Mouse (Mus musculus) E14TG2a.4 (cell line): ENCODE results near the gene Tectb.
"Not testable (repeated sequence)": the region's sequence is repeated elsewhere in the genome, so short reads cannot be mapped to it uniquely, and the experiment has no call there.

Experiments used
- H3K27me3 ChIP-seq: 2 replicates; pipeline ENCODE4 v1.6.1; 2014; ENCODE audit warnings: low read length, control low read depth; ENCODE audit not compliant: insufficient read depth
- H3K36me3 ChIP-seq: 2 replicates; pipeline ENCODE4 v1.6.1; 2014; ENCODE audit warnings: low read length, control low read depth; ENCODE audit not compliant: insufficient read depth
- H3K4me1 ChIP-seq: replicated peaks from 2 replicates; pipeline ENCODE4 v1.6.1; 2014; ENCODE audit warnings: low read depth, low read length, control low read depth
- H3K4me3 ChIP-seq: replicated peaks from 2 replicates; pipeline ENCODE4 v1.5.1; 2014; ENCODE audit warnings: mild to moderate bottlenecking, low read length
- H3K9me3 ChIP-seq: 2 replicates; pipeline ENCODE4 v1.6.1; 2014; ENCODE audit warnings: low read length, control low read depth
- CTCF ChIP-seq: conservative IDR thresholded peaks from 2 replicates; pipeline ENCODE4 v1.5.1; 2014; ENCODE audit warnings: low read length
- NANOG ChIP-seq: IDR thresholded peaks from 2 replicates; pipeline ENCODE4 v1.6.1; 2014; ENCODE audit warnings: borderline replicate concordance, low read length, mixed read lengths
- POU5F1 ChIP-seq: IDR thresholded peaks from 2 replicates; pipeline ENCODE4 v1.6.1; 2014; ENCODE audit warnings: low read length, borderline replicate concordance

Tectb gene

DNA sequence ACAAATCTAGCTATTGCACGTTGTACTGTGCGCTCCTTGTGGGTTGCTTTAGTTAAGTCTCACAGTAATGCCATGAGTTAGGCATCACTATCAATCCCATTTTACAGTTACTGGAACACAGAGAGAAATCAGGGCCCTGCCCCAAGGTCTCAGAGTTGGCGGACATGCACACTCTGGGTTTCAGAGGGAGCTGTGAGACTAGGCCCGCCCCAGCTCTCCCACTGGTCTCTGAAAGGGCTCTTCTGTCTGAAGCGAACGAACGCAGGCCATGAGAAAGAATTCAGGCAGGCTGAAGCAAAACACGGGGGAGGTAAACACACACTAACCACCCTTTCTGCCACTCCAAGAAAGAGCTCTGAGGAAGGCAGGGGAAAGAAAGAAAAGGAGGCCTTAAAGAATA lies 21.9 kb upstream of the Tectb start:
- Histone ChIP-seq H3K4me3 (no peak overlapping the region), H3K36me3 (no peaks in the 10 kb centered on the region), H3K4me1 (0 out of 2 replicates have a peak, but pooled peaks cover 8% of the 10 kb centered on the region), H3K9me3 (no peaks in the 10 kb centered on the region), H3K27me3 (no peaks in the 10 kb centered on the region)
- TF ChIP-seq NANOG (no peak), CTCF (no peak), POU5F1 (no peak)

DNA sequence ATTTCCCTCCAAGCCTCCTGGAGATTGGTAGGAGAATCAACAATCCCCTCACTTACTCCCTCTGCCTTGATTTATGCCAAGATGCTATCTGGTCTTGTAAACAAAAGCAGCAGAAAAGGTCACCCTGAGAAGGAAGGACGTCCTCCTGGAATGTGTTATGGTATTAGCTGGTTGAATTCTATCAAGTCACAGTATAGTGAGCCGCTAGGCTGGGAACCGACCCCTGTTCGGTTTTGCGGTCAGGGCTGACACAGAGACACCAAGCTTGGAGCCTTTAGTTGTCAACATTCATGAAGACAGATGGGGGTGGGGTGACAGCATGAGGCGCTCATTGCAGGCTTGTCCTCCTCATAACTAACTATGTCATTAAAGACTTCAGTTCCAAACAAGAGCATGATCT lies 20.7 kb upstream of the Tectb start:
- TF ChIP-seq CTCF (no peak), POU5F1 (no peak), NANOG (no peak)
- H3K4me1 ChIP-seq: 0 out of 2 replicates have a peak, but pooled peaks cover 8% of the 10 kb centered on the region
- no peak overlapping the region for H3K4me3 ChIP-seq
- H3K9me3 ChIP-seq: no peaks in the 10 kb centered on the region
- H3K27me3 ChIP-seq: no peaks in the 10 kb centered on the region
- H3K36me3 ChIP-seq: no peaks in the 10 kb centered on the region

- TF ChIP-seq POU5F1 (no peak), NANOG (no peak), CTCF (no peak)
- Histone ChIP-seq H3K4me3 (no peak overlapping the region), H3K27me3 (no peaks in the 10 kb centered on the region), H3K4me1 (0 out of 2 replicates have a peak, but pooled peaks cover 8% of the 10 kb centered on the region), H3K9me3 (no peaks in the 10 kb centered on the region), H3K36me3 (no peaks in the 10 kb centered on the region)
These were observed 18.3 kb upstream of the Tectb start for GRCm38 (mm10) chr19:55162271-55162670.

- Histone ChIP-seq H3K4me1 (0 out of 2 replicates have a peak, but pooled peaks cover 8% of the 10 kb centered on the region), H3K9me3 (no peaks in the 10 kb centered on the region), H3K27me3 (no peaks in the 10 kb centered on the region), H3K4me3 (no peak overlapping the region), H3K36me3 (no peaks in the 10 kb centered on the region)
- TF ChIP-seq POU5F1 (no peak), CTCF (no peak), NANOG (no peak)
These were observed 16.4 kb upstream of the Tectb start for GRCm38 (mm10) chr19:55164162-55164561.

GRCm38 (mm10) chr19:55165183-55165865 lies 15.2 kb upstream of the Tectb start:
- H3K4me1 ChIP-seq: 0 out of 2 replicates have a peak, but pooled peaks cover 8% of the 10 kb centered on the region
- peaks cover 9% of the 10 kb centered on the region for H3K9me3 ChIP-seq
- TF ChIP-seq POU5F1: no peak
- no peak for TF ChIP-seq NANOG
- TF ChIP-seq CTCF: no peak
- no peaks in the 10 kb centered on the region for H3K36me3 ChIP-seq
- no peak overlapping the region for H3K4me3 ChIP-seq
- no peaks in the 10 kb centered on the region for H3K27me3 ChIP-seq

GRCm38 (mm10) chr19:55165954-55166353 lies 14.6 kb upstream of the Tectb start:
- Histone ChIP-seq H3K36me3 (no peaks in the 10 kb centered on the region), H3K4me1 (0 out of 2 replicates have a peak, but pooled peaks cover 4% of the 10 kb centered on the region), H3K4me3 (no peak overlapping the region), H3K9me3 (peaks cover 10% of the 10 kb centered on the region), H3K27me3 (no peaks in the 10 kb centered on the region)
- TF ChIP-seq POU5F1 (no peak), CTCF (no peak), NANOG (no peak)

GRCm38 (mm10) chr19:55166741-55167140 lies 13.8 kb upstream of the Tectb start:
- Histone ChIP-seq H3K9me3 (peaks cover 10% of the 10 kb centered on the region), H3K36me3 (no peaks in the 10 kb centered on the region), H3K27me3 (no peaks in the 10 kb centered on the region), H3K4me1 (no peaks in the 10 kb centered on the region), H3K4me3 (no peak overlapping the region)
- TF ChIP-seq POU5F1 (no peak), NANOG (no peak), CTCF (no peak)

DNA sequence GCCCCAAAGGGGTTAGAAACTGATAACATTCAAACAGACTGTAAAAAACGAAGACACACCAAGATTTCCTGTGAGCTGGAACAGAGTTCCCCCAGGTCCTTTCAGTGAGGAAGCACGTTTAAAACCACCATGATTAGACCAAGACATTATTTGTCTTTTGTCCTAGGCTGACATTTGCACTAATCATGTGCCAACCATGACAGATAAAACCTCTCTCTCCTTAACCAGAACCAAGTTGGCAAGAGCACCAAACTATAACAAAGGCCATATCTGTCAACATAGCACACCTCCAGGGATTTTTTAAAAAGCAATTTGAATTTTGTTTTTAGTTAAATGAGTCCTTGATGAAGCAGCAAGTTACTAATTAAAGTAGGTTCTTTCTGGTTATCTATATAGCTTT lies 12.8 kb upstream of the Tectb start:
- Histone ChIP-seq H3K36me3 (no peaks in the 10 kb centered on the region), H3K4me3 (no peak overlapping the region), H3K4me1 (no peaks in the 10 kb centered on the region), H3K9me3 (peaks cover 10% of the 10 kb centered on the region), H3K27me3 (no peaks in the 10 kb centered on the region)
- TF ChIP-seq POU5F1: no peak

DNA sequence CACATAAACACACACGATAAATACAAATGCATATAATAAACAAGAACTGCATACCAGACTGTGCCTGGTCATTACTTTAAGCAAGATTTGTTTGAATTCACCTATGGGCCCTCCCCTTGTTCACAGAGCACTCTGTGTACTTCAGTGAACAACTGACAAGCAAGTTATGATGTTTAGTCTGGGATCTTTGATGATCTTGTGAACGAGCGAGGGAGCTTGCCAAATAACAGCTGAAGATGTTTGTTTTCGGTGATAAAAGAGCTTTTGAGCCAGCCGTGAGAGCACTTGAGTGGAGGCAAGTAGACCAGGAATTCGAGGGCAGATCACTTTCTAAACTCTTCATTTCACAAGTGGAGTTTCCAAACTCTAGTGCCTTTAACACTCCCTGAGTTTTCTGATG lies 12.2 kb upstream of the Tectb start:
- no peak for TF ChIP-seq NANOG
- Histone ChIP-seq H3K4me3 (no peak overlapping the region), H3K4me1 (no peaks in the 10 kb centered on the region), H3K9me3 (peaks cover 15% of the 10 kb centered on the region), H3K36me3 (no peaks in the 10 kb centered on the region), H3K27me3 (no peaks in the 10 kb centered on the region)

- not testable (repeated sequence) for H3K4me3 ChIP-seq, H3K4me1 ChIP-seq, H3K27me3 ChIP-seq, H3K36me3 ChIP-seq
- H3K9me3 ChIP-seq: peaks cover 19% of the 10 kb centered on the region
These were observed 11.2 kb upstream of the Tectb start for GRCm38 (mm10) chr19:55169236-55169729.
